Mouse (Mus musculus): Measurements from ENCODE around the gene Sertm1.

Gene Sertm1

GRCm38 (mm10) chr3:54915643-54916071 is at the start of gene Sertm1:
Gene Sertm1 (minus strand): TSS chr3:54915887.
- DNase-seq, result peak; percentile 83

- no peak for DNase-seq
These were observed 49.3 kb upstream of the Sertm1 start for GRCm38 (mm10) chr3:54964948-54965506.

- DNase-seq, result no peak
These were observed 27.6 kb upstream of the Sertm1 start for GRCm38 (mm10) chr3:54943067-54943810.

GRCm38 (mm10) chr3:54934535-54934934 is 18.8 kb upstream of the Sertm1 start:
- DNase-seq, result no peak

GRCm38 (mm10) chr3:54932599-54932998 is 16.9 kb upstream of the Sertm1 start:
- DNase-seq, result no peak

- DNase-seq, result no peak
These were observed 4.7 kb upstream of the Sertm1 start for GRCm38 (mm10) chr3:54920425-54920824.

GRCm38 (mm10) chr3:54914845-54915642 is 643 bp downstream of the Sertm1 start:
- DNase-seq, result no peak

GRCm38 (mm10) chr3:54908878-54909277 is 6.8 kb downstream of the Sertm1 start:
- no peak for DNase-seq

- DNase-seq, result peak; percentile 38
These were observed 17.7 kb downstream of the Sertm1 start for GRCm38 (mm10) chr3:54897974-54898373.

GRCm38 (mm10) chr3:54894891-54895290 is 20.8 kb downstream of the Sertm1 start:
- no peak for DNase-seq

- no peak for DNase-seq
These were observed 23.5 kb downstream of the Sertm1 start for GRCm38 (mm10) chr3:54892218-54892617.

GRCm38 (mm10) chr3:54886501-54886900 is 29.2 kb downstream of the Sertm1 start:
- no peak for DNase-seq
